Mouse (Mus musculus) brown adipose tissue, adult 24 weeks (tissue): ENCODE measurements around the gene Nudt14. TPM values are rescaled to one million over a fixed set of nuclear protein-coding genes. Genes with fewer than 3 reads are reported as not detected.
A peak's percentile ranks its signal among the peaks of the same experiment; 100 is the strongest.

Source experiments
- H3K27ac ChIP-seq: fragments of 200-500 bp; replicated peaks from 2 replicates; pipeline ENCODE4 v1.5.1; 2012; ENCODE audit warnings: low read depth, mild to moderate bottlenecking, low read length
- H3K4me1 ChIP-seq: fragments of 200-500 bp; 2 replicates; pipeline ENCODE4 v1.6.1; 2012; ENCODE audit warnings: low read length, mixed read lengths; ENCODE audit not compliant: control insufficient read depth, insufficient read depth, insufficient read length
- H3K4me3 ChIP-seq: fragments of 200-500 bp; 2 replicates; pipeline ENCODE4 v1.5.1; 2012; ENCODE audit warnings: low read depth, mild to moderate bottlenecking, low read length, moderate library complexity; ENCODE audit not compliant: insufficient read depth
- polyA plus RNA-seq: library from polyadenylated mRNA; stranded (reverse); fragments of >200 nt; gene quantifications from 2 replicates; pipeline ENCODE4 v1.2.4, GENCODE M21; 2012; ENCODE audit not compliant: missing spikeins, insufficient read depth, insufficient read length

The Nudt14 gene
- polyA plus RNA-seq, 1 experiment: 19.4 TPM

DNA sequence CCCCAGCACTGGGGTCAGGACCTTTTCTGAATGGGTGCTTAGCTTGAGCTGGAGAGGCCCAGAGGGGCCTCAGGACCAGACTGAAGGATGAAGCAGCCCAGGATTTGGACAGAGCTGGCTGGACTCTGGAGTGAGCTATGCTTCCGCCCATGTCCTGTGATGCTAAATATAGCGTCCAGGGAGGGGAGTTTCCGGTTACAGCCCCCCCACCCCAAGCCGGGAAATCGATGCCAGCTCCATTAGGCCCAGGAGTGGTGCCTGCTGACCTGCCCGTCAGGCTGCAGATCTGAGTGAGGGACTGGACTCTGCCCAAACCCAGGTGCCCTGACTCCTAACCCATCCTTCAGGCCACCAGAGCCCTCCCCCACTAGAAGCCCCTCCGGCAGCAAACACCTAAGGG lies 9.3 kb downstream of the Nudt14 start:
- Histone ChIP-seq H3K27ac (no peak overlapping the region), H3K4me1 (no peaks in the 10 kb centered on the region), H3K4me3 (no peak overlapping the region)

DNA sequence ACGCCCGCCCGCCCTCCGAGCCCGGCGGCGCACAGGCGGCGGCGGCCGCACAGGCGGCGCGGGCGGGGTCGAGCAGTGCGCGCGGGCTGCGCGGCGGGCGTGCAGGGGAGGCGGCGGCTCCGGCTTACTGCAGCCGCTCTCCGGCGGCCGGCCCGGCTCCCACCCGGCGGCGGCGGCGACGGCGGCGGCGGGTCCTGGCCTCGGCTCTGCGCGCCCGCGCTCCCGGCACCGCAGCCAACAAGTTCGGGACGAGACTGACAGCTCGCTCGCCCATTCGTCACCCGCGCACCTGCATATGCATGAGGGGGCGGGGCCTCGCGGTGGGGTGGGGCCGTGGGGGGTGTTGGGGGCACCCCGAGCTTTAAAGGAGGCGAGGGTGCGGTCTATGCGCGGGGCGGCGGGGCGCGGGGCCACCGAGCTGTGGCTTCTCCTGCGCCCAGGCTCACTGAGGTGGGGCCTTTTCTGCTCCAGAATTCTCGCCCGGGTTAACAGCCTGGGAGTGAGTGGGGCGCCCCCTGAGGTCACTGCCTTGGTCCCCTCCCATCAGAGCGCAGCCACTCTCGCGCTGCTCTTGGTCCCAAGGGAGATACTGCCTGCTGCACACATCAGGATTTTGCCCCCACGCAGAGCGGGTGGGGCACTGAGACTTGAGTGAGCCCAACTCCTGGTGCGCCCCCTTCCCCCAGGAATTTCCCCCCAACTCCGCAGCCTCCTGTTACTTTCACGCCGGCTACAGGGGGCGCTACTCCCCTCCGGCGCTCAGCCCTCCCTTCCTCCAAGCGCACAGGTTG lies 12.2 kb downstream of the Nudt14 start, which contains the start of gene Jag2:
Gene Jag2, minus strand, starts transcription at position 215 of the 791 bp plus-strand sequence.
- peaks cover 5% of the 10 kb centered on the region; the same call in 1 of the 2 replicates for H3K4me1 ChIP-seq
- peak within 1 kb of the TSS; percentile 67 for H3K4me3 ChIP-seq
- peak within 1 kb of the TSS; percentile 38 for H3K27ac ChIP-seq

DNA sequence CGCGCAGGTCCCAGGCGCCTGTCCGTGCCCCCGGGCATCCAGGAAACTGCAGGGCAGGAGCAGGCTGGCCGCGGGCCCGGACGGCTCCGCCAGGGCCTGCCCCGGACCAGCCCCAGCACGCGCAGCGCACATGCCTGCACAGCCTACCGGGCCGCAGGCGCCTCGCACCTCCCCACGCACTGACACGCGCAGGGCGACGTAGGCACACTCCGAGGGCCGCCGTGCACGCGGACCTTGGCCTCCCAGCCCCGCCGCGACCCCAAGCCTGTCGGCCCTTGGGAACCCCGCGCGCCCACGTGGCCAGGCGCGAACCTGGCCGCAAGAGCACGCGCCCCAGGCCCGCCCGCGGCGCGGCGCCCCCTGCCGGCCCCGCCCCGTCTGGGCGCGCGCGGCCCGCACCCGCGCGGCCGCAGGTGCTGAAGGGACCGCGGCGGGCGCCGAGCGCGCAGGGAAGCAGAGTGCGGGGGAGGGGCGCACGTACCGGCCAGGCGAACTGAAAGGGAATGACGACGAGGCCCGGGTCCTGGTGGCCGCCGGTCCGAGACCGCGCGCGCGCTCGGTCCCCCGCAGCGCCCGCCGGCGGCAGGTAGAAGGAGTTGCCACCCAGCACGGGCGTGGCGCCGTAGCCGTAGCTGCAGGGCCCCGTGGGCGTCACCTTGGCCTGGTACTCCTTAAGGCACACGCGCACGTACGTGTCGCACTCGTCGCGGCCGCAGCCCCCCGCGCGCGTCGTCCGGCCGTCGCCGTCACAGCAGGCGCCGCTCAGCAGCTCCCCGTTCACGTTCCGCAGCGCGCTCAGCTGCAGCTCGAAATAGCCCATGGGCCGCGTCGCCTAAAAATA lies 13.3 kb downstream of the Nudt14 start:
- Histone ChIP-seq H3K27ac (peak overlapping the region; percentile 38), H3K4me3 (peak overlapping the region; percentile 67), H3K4me1 (peaks cover 7% of the 10 kb centered on the region; the same call in 1 of the 2 replicates)

DNA sequence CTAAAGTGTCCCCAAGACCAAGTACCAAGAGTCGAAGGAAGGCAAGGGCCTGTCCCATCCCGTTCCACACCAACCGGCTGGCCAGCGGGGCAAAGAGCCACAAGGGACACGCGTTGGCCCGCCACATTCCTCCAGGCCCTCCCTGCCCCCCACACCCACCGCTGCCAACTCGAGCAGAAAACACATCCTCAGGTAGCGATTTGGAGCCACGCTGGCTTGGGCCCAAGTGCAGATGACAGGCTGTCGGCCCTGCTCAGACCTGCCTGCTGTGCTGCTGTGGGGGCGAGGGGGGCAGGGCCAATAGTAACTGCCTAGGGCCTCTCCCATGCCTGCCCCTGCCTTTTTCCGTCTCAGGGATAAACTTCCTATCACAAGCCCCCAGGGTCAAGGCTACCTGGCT lies 14.7 kb downstream of the Nudt14 start:
- no peak overlapping the region for H3K27ac ChIP-seq
- H3K4me1 ChIP-seq: peaks cover 14% of the 10 kb centered on the region
- no peak overlapping the region for H3K4me3 ChIP-seq

DNA sequence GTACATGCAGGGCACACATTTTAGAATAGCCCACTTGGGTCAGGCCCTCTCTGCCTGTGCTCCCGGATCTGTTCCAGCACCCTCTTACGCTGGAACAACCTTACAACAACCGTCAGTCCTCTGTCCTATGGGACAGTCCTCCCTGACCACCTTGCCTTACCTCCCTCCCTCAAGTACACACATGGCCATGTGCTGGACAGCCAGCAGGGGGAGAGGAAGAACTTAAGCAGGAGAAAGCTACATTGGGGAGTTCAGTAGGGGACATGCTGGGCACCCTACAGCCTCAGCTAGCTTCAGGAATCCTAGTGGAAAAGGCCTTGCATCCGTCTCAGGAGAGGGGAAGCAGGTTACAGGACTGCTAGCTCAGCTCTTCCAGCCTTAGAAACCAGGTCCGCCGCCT lies 16.0 kb downstream of the Nudt14 start:
- H3K4me1 ChIP-seq: peaks cover 15% of the 10 kb centered on the region
- H3K4me3 ChIP-seq: no peak overlapping the region
- no peak overlapping the region for H3K27ac ChIP-seq

DNA sequence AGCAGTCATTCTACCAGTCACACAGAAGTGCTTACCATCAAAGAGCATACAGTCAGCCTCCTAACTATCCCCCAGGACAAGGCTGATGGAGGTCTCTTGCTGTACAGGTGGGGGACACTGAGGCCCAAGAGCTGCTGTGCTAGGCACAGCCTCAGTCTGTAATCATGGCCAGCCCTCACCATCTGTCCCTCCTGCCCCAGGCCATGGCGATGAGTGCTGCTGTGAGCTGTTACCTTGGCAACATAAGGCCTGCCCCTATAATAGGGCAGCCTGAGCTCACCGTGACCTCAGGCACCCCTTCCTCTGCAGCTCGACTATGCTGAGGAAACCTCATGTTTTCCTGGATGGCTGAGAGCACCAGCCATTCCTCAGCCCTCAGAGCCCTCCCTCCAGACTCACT lies 19.4 kb downstream of the Nudt14 start:
- H3K4me3 ChIP-seq: no peak overlapping the region
- H3K27ac ChIP-seq: 0 out of 2 replicates have a peak overlapping the region, but pooled peaks have one; percentile 11
- peaks cover 20% of the 10 kb centered on the region for H3K4me1 ChIP-seq

DNA sequence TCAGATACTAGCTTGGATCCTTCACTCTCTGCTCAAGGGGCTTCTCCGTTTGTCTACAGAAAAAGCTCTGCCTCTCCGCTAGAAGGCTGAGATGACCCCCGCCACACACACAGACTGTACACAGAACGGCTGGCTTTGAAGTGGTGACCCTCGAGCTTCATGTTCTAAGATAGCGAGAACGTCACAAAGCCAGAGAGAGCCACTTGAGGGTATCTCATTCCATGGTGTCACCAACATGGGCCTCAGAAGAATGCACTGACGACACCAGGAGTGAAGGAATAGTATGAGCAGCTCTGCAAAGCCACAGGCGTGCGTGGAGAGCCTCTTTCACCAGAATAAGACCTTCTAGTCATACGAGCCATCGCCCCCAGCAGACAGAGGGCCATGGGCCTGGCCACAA lies 20.4 kb downstream of the Nudt14 start:
- Histone ChIP-seq H3K4me1 (peaks cover 20% of the 10 kb centered on the region), H3K27ac (no peak overlapping the region), H3K4me3 (no peak overlapping the region)

DNA sequence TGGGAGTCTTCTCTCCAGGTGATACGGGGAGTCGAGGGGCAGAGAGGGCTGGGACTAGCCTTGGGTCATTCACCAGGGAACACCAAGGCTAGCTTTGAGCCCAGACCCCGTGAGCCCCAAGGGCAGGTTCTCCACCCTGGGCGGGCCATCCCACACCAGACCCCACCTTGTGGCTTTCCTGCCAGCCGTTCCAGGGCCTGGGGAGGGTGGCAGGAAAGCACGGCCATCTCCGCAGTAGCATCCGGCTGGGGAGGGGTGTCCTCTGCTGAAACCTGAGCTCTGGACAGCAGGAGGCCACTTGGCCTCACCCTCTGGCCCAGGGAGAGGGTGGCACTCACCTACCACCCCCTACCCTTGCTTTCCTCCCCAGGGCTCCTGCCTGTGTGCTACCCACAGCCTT lies 24.0 kb downstream of the Nudt14 start:
- Histone ChIP-seq H3K4me3 (peak overlapping the region; percentile 57), H3K27ac (peak overlapping the region; percentile 100), H3K4me1 (peaks cover 23% of the 10 kb centered on the region)

DNA sequence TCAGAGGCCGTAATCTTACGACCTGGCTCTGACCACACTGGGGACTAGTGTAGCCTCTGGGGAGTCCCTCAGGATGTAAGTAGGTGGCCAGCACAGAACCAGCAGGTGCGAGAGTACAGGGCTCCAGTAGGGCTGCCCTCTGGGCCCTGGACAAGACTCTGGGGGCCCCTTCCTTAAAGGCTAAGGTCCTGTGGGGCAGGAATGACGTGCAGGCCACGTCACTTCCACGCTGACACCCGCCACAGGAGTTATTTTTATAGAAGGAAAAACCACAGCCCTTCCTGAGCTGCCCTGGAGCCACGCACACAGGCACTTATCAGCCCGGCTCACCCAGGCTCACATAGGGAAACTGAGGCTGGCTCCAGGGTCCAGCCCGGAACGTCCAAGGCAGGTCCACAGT lies 24.4 kb downstream of the Nudt14 start:
- peaks cover 21% of the 10 kb centered on the region for H3K4me1 ChIP-seq
- H3K4me3 ChIP-seq: peak overlapping the region; percentile 57
- peak overlapping the region; percentile 100 for H3K27ac ChIP-seq

DNA sequence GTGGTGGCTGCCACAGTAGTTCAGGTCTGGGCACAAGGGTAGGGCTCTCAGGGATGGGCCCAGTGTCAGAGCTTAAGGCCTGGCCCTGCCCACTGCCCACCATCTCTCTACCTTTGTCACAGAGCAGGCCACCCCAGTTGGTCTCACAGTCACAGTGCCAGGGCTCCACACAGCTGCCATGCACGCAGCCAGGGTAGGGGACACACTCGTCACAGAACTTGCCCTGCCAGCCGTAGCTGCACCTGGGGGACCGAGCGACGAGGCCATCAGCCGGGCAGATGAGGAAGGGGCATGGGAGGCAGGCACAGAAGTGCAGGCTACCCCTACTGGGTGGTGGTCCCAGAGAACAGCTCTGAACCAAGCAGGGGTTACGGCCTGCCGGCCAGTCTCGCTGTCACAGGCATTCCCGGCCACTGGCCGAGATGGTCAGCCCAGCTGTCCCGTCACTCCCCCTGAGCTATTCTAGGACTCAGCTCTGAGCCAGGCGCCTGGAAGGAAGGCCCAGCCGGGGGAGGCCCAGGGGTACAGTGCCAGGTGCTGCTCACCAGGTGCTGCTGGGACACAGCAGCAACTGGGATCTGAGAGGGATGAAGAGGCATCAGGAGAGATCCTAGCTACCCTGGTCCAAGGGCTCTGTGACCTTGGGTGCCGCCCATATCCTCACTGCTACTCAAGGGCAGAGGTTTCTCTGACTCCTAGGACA lies 25.1 kb downstream of the Nudt14 start:
- peaks cover 18% of the 10 kb centered on the region for H3K4me1 ChIP-seq
- H3K27ac ChIP-seq: peak overlapping the region; percentile 100
- H3K4me3 ChIP-seq: peak overlapping the region; percentile 28

DNA sequence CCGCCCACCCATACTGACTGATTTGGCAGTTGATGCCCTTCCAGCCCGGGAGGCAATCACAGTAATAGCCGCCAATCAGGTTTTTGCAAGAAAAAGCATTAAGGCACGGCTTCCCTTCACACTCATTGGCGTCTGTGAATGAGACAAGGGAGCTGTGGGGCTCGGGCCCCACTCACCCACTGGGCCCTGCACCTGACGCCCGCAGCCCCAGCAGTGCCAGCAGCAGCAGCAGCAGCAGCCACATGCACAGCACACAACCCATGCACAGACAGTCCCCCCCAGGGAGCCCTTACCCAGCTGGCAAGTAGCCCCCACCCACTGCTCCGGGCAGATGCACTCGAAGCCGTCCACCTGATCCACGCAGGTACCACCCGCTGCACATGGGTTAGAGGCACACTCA lies 26.3 kb downstream of the Nudt14 start:
- no peak overlapping the region for H3K4me3 ChIP-seq
- H3K4me1 ChIP-seq: peaks cover 18% of the 10 kb centered on the region
- H3K27ac ChIP-seq: no peak overlapping the region

DNA sequence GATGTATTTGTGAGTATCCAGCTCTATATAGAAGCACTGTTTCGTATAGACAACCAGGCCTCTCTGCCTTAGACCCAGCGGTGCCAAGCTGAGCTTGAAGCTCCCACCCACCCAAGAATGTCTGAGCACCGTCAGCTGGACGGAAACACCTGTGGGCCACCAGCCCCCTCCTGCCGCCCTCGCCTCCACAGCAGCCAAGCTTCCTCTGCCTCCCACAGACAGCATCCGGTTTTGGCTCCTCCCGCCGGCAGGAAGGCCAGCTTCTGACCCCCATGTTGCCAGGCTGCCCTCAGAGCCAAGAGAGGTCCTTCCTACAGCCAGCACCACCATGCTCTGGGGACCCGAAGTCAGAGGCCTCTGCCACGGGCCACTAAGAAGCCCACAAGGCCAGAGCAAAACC lies 27.4 kb downstream of the Nudt14 start:
- H3K27ac ChIP-seq: peak overlapping the region; percentile 71
- H3K4me3 ChIP-seq: no peak overlapping the region
- peaks cover 18% of the 10 kb centered on the region for H3K4me1 ChIP-seq

DNA sequence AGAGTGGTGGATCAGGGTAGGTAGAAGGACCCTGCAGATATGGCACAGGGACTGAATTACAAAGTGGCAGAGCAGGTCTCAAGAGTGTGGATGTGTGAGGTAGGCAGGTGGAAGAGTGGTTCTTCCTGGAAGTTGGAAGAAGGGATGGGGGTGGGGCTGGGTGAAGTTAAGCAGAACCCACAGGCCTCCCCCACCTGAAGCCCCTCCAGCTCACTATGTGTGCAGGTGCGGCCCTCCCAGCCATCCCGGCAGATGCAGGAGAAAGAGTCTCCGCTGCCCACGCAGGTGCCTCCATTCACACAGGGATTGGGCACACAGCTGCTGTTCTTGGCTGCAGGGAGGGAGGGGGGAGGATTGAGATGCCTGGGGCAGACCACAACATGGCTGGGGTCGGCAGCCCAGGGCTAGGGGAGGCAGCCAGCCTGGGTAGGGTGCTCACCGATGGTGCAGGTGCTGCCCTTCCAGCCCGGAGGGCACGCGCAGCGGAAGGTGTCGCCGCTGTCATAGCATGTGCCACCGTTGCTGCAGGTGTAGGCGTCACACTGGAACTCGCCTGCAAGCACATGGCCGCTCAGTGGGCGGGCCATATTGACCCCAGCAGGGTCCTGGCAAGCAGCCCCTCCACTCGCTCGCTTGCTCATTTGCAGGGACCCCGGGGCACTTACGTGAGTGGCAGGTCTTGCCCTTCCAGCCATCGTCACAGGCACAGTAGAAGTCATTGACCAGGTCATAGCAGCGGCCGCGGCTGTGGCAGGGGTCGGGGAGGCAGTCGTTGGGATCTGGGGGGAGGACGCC lies 28.8 kb downstream of the Nudt14 start:
- H3K4me3 ChIP-seq: no peak overlapping the region
- no peak overlapping the region for H3K27ac ChIP-seq
- peaks cover 15% of the 10 kb centered on the region for H3K4me1 ChIP-seq

DNA sequence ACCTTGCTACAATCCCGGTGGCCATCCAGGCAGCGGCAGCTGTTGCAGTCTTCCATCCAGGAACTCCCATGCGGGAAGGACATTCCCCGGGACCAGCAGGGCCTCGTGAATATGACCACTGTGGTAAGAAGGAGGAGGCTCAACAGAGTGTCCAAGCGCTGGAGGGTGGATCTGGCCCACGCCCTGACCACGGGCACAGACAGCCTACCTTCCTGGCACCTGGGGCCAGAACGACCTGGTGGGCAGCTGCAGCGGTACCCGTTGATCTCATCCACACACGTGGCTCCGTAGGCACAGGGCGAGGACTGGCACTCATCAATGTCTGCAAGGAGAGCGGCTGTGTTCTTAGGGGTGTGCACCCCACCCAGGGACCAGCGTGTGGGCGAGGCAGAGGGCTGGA lies 30.2 kb downstream of the Nudt14 start:
- Histone ChIP-seq H3K4me1 (peaks cover 13% of the 10 kb centered on the region), H3K4me3 (no peak overlapping the region)

More for the DNA sequence above, 30.2 kb downstream of the Nudt14 start:
- H3K27ac ChIP-seq: no peak overlapping the region
